Mouse (Mus musculus): Measurements from ENCODE around the gene Snd1.
A peak's percentile ranks its signal among the peaks of the same experiment; 100 is the strongest.

Gene Snd1

GRCm38 (mm10) chr6:28970711-28971110, 495.8 kb downstream of the Snd1 start:
- no peak for DNase-seq (ENCODE audit: low read depth, low spot score)

GRCm38 (mm10) chr6:28974498-28974897, 499.6 kb downstream of the Snd1 start:
- DNase-seq (ENCODE audit: low read depth, low spot score) = no peak

- peak; percentile 17 for DNase-seq (ENCODE audit: low read depth, low spot score)
Observed at GRCm38 (mm10) chr6:28975106-28975505, 500.2 kb downstream of the Snd1 start.

DNA sequence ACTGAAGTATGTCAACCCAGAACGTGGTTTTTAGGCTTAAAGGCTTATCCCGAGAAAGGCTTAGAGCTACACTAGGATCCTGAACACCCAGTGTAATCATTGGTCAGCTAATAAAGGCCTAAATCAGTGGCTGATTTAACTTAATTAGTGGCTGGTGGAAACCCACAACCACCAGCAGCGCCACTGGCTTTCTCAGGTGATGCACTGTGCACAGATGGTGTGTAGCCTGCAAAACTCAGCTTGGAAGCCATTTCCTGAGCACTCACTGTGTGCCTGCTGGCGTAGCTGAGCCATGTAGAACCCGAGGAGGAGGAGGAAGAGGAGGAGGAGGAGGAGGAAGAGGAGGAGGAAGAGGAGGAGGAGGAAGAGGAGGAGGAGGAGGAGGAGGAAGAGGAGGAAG, 503.1 kb downstream of the Snd1 start:
- no peak for DNase-seq (ENCODE audit: low read depth, low spot score)

- DNase-seq (ENCODE audit: low read depth, low spot score) = no peak
Observed at GRCm38 (mm10) chr6:28978881-28979280, 503.9 kb downstream of the Snd1 start.

DNA sequence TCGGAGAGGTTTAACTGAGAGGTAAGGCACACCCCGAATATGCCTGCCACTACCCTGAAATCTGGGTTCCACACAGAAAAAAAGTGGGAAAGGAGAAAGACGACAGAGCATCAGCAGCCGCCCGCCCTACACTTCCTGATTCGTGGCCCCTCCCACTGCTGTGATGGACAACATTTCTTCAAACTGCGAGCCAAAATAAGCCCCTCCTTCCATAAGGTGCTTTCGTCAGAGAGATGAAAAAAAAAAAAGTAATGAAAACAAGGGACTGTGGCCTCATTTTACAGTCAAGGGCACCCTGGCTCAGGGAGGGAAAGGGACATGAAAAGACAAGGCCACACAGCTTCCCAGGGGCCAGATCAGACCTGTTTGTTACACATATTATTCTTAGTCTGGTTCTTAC, 504.6 kb downstream of the Snd1 start:
- no peak for DNase-seq (ENCODE audit: low read depth, low spot score)

GRCm38 (mm10) chr6:28980219-28980618, 505.3 kb downstream of the Snd1 start:
- no peak for DNase-seq (ENCODE audit: low read depth, low spot score)

DNA sequence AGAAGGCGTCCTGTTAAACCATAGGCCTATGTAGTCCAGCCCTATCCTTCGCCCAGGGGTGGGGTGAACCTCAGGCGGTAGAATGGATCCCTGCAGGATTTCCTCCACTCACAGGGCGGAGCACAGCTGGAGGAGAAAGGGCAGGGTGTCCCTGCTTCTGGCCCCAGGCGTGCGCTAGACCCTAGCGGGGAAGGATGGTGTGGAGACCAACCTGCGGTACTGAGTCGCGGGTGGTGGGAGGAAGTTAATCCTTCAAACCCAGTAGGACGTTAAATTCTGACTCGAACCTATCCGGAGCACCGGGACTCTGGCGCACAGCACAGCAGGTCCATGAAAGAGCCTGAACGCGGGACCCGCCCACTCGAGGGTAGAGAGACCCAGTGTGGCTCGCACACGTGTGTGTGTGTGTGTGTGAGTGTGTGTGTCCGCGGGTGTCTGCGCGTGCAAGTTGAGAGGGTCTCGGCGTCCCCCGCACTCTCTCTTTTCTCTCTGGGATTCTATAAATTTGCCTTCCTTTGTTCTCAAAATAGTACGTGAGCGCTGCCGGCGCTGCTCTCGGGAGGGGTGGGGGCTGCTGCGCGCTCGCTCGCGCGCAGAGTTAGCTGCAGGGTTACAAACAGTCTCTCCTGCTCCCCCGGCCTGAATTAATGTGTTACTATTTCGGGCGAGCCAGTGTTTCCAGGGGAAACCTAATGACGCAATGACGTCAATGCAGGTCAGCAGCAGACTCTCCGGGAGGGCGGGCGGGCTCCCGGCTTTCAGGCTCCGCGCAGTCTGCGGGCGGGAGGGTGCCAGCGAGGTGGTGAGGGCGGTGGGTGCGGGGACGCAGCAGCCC, 506.0 kb downstream of the Snd1 start:
- peak; percentile 5 for DNase-seq (ENCODE audit: low read depth, low spot score)

GRCm38 (mm10) chr6:28981585-28981948, 506.6 kb downstream of the Snd1 start:
- no peak for DNase-seq (ENCODE audit: low read depth, low spot score)

DNA sequence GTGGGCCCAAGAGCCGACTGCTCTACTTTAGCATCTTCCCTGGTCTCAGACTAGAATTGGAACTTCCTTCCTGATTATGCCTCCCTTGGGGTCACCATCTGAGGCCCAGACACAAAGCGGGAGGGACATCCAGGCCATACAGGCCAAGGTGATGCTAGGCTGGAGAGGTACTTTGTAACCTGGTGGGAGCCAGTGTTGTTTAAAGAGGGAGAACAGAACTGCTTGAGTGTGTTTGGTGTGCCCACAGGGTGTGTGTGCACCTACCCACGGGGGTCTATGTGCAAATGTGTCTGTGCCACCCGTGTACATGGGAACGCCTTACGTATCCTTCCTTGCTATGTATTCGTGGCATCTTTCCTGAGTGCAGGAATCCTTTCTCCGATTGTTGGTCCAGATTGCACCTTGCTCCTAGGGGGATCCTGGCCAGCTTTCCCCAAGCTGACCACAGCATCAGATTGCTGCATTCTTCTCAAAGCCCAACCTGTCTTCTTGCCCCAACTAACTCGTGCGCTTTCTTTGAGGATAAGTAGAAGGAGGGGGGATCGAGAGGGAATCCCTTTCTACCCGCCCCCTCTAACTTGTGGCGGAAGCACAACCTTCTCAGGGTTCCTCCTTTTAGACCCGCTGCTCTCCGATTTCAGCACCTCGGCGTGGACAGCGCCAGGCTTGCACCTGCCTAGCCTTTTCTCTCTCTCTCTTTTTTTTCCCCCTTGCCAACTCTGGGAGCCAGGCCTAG, 507.2 kb downstream of the Snd1 start:
- peak; percentile 2 for DNase-seq (ENCODE audit: low read depth, low spot score)

DNA sequence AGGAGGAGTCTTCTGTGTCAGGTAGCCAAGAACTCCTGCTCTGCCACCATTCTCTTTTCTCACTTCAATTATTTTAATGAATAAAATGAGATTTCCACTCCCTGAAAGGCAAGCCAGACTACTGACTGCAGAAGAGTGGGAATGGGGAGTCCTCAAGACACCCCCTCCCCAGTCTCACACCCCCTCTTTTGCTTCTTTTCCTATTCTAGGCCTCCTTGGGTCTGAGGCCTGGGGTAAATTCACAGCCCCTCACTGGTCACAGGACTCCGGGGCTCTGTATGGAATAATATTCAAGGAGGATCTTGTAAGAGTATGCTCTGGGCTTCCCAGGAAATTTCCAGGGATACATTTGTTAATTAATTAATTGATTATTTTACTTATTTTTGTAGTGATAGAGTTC, 507.9 kb downstream of the Snd1 start:
- DNase-seq (ENCODE audit: low read depth, low spot score) = no peak
